Mouse (Mus musculus): Measurements from ENCODE around the gene Defb19. TPM values are rescaled to one million over a fixed set of nuclear protein-coding genes. Genes with fewer than 3 reads are reported as not detected.

Gene Defb19
- polyA plus RNA-seq, 1 experiment from 2014 or later = not detected

GRCm38 (mm10) chr2:152544691-152545090 lies 35.4 kb downstream of the Defb19 start:
- no peaks in the 10 kb centered on the region for H3K4me1 ChIP-seq (ENCODE audit: control insufficient read depth, insufficient read depth, low read length)
- WGBS = 22% methylated on average over 4 of the region's 4 CpGs
- ATAC-seq (ENCODE audit: insufficient number of reproducible peaks, insufficient read depth, low FRiP score, low read depth) = no peak
- H3K27me3 ChIP-seq (ENCODE audit: control insufficient read depth, insufficient read depth, low read length) = no peaks in the 10 kb centered on the region
- no peak overlapping the region for H3K9ac ChIP-seq (replicated peaks; ENCODE audit: low read depth, low read length)
- H3K27ac ChIP-seq (ENCODE audit: low read length) = no peak overlapping the region
- no peaks in the 10 kb centered on the region for H3K9me3 ChIP-seq (ENCODE audit: control insufficient read depth, low read depth, low read length)
- no peak overlapping the region for H3K4me2 ChIP-seq (replicated peaks; ENCODE audit: low read depth, low read length)
- H3K36me3 ChIP-seq (ENCODE audit: control insufficient read depth, insufficient read depth, low read length) = no peaks in the 10 kb centered on the region
- no peak overlapping the region for H3K4me3 ChIP-seq (ENCODE audit: low read depth, low read length)

- H3K9me3 ChIP-seq (ENCODE audit: control insufficient read depth, low read depth, low read length) = no peaks in the 10 kb centered on the region
- no peak for ATAC-seq (ENCODE audit: insufficient number of reproducible peaks, insufficient read depth, low FRiP score, low read depth)
- WGBS = 64% methylated on average over 4 of the region's 4 CpGs
- no peaks in the 10 kb centered on the region for H3K27me3 ChIP-seq (ENCODE audit: control insufficient read depth, insufficient read depth, low read length)
- H3K4me3 ChIP-seq (ENCODE audit: low read depth, low read length) = no peak overlapping the region
- no peaks in the 10 kb centered on the region for H3K36me3 ChIP-seq (ENCODE audit: control insufficient read depth, insufficient read depth, low read length)
- H3K4me1 ChIP-seq (ENCODE audit: control insufficient read depth, insufficient read depth, low read length) = no peaks in the 10 kb centered on the region
- no peak overlapping the region for H3K9ac ChIP-seq (replicated peaks; ENCODE audit: low read depth, low read length)
- no peak overlapping the region for H3K4me2 ChIP-seq (replicated peaks; ENCODE audit: low read depth, low read length)
- H3K27ac ChIP-seq (ENCODE audit: low read length) = no peak overlapping the region
Observed at GRCm38 (mm10) chr2:152543478-152543877, 36.6 kb downstream of the Defb19 start.

- no peaks in the 10 kb centered on the region for H3K4me1 ChIP-seq (ENCODE audit: control insufficient read depth, insufficient read depth, low read length)
- no peak overlapping the region for H3K4me3 ChIP-seq (ENCODE audit: low read depth, low read length)
- ATAC-seq (ENCODE audit: insufficient number of reproducible peaks, insufficient read depth, low FRiP score, low read depth) = no peak
- WGBS = 77% methylated on average over 2 of the region's 2 CpGs
- no peak overlapping the region for H3K4me2 ChIP-seq (replicated peaks; ENCODE audit: low read depth, low read length)
- no peak overlapping the region for H3K27ac ChIP-seq (ENCODE audit: low read length)
- H3K9ac ChIP-seq (replicated peaks; ENCODE audit: low read depth, low read length) = no peak overlapping the region
- no peaks in the 10 kb centered on the region for H3K27me3 ChIP-seq (ENCODE audit: control insufficient read depth, insufficient read depth, low read length)
- no peaks in the 10 kb centered on the region for H3K9me3 ChIP-seq (ENCODE audit: control insufficient read depth, low read depth, low read length)
- H3K36me3 ChIP-seq (ENCODE audit: control insufficient read depth, insufficient read depth, low read length) = no peaks in the 10 kb centered on the region
Observed at GRCm38 (mm10) chr2:152542897-152543296, 37.2 kb downstream of the Defb19 start.

- Histone ChIP-seq H3K9me3 (ENCODE audit: control insufficient read depth, low read depth, low read length) (no peaks in the 10 kb centered on the region), H3K4me2 (replicated peaks; ENCODE audit: low read depth, low read length) (no peak overlapping the region), H3K4me1 (ENCODE audit: control insufficient read depth, insufficient read depth, low read length) (no peaks in the 10 kb centered on the region), H3K9ac (replicated peaks; ENCODE audit: low read depth, low read length) (no peak overlapping the region), H3K27ac (ENCODE audit: low read length) (no peak overlapping the region), H3K27me3 (ENCODE audit: control insufficient read depth, insufficient read depth, low read length) (no peaks in the 10 kb centered on the region), H3K4me3 (ENCODE audit: low read depth, low read length) (no peak overlapping the region), H3K36me3 (ENCODE audit: control insufficient read depth, insufficient read depth, low read length) (no peaks in the 10 kb centered on the region)
- WGBS = 80% methylated on average over 9 of the region's 9 CpGs
- ATAC-seq (ENCODE audit: insufficient number of reproducible peaks, insufficient read depth, low FRiP score, low read depth) = no peak
Observed at GRCm38 (mm10) chr2:152541979-152542378, 38.1 kb downstream of the Defb19 start.

GRCm38 (mm10) chr2:152539944-152540710 lies 40.0 kb downstream of the Defb19 start, which contains the start of gene Defb29:
TSS of gene Defb29 (minus strand) at chr2:152540098.
- no peak for ATAC-seq (ENCODE audit: insufficient number of reproducible peaks, insufficient read depth, low FRiP score, low read depth)
- H3K4me3 ChIP-seq (ENCODE audit: low read depth, low read length) = no peak within 1 kb of the TSS
- H3K9ac ChIP-seq (replicated peaks; ENCODE audit: low read depth, low read length) = no peak within 1 kb of the TSS
- H3K36me3 ChIP-seq (ENCODE audit: control insufficient read depth, insufficient read depth, low read length) = no peaks in the 10 kb centered on the region
- H3K27me3 ChIP-seq (ENCODE audit: control insufficient read depth, insufficient read depth, low read length) = no peaks in the 10 kb centered on the region
- H3K27ac ChIP-seq (ENCODE audit: low read length) = no peak within 1 kb of the TSS
- no peaks in the 10 kb centered on the region for H3K4me1 ChIP-seq (ENCODE audit: control insufficient read depth, insufficient read depth, low read length)
- 47% methylated on average over 13 of the region's 13 CpGs for WGBS
- H3K4me2 ChIP-seq (replicated peaks; ENCODE audit: low read depth, low read length) = no peak within 1 kb of the TSS
- no peaks in the 10 kb centered on the region for H3K9me3 ChIP-seq (ENCODE audit: control insufficient read depth, low read depth, low read length)

Other genes starting within 250 kb of the Defb19 start
- gene Rbck1, start 247.7 kb downstream of the Defb19 start, polyA plus RNA-seq (2014; fragmentation: Nextera tagmentation; extraction: Ambion mirVana) = 81.9 and 88.1 TPM in 2 replicates
- gene Trib3, start 236.3 kb downstream of the Defb19 start, polyA plus RNA-seq (2014; fragmentation: Nextera tagmentation; extraction: Ambion mirVana) = 0.73 and 1.1 TPM in 2 replicates
- gene Nrsn2, start 203.7 kb downstream of the Defb19 start, polyA plus RNA-seq (2014; fragmentation: Nextera tagmentation; extraction: Ambion mirVana) = 2.2 and 3.8 TPM in 2 replicates
- 13.6 and 15.7 TPM in 2 replicates for gene Sox12, start 182.2 kb downstream of the Defb19 start, polyA plus RNA-seq (2014; fragmentation: Nextera tagmentation; extraction: Ambion mirVana)
- 41.0 and 43.5 TPM in 2 replicates for gene Zcchc3, start 165.3 kb downstream of the Defb19 start, polyA plus RNA-seq (2014; fragmentation: Nextera tagmentation; extraction: Ambion mirVana)
- 0.33 and 0.69 TPM in 2 replicates for gene 6820408C15Rik, start 164.7 kb downstream of the Defb19 start, polyA plus RNA-seq (2014; fragmentation: Nextera tagmentation; extraction: Ambion mirVana)
- not detected in 2 replicates for gene Defb23, start 115.7 kb downstream of the Defb19 start, polyA plus RNA-seq (2014; fragmentation: Nextera tagmentation; extraction: Ambion mirVana)
- gene Defb20, start 103.2 kb downstream of the Defb19 start, polyA plus RNA-seq (2014; fragmentation: Nextera tagmentation; extraction: Ambion mirVana) = not detected in 2 replicates
- not detected in 2 replicates for gene Defb22, start 90.2 kb downstream of the Defb19 start, polyA plus RNA-seq (2014; fragmentation: Nextera tagmentation; extraction: Ambion mirVana)
- gene Defb26, start 68.6 kb downstream of the Defb19 start, polyA plus RNA-seq (2014; fragmentation: Nextera tagmentation; extraction: Ambion mirVana) = not detected in 2 replicates
- not detected in 2 replicates for gene Defb28, start 62.1 kb downstream of the Defb19 start, polyA plus RNA-seq (2014; fragmentation: Nextera tagmentation; extraction: Ambion mirVana)
- not detected in 2 replicates for gene Defb29, start 40.2 kb downstream of the Defb19 start, polyA plus RNA-seq (2014; fragmentation: Nextera tagmentation; extraction: Ambion mirVana)
- not detected in 2 replicates for gene Gm17416, start 11.0 kb downstream of the Defb19 start, polyA plus RNA-seq (2014; fragmentation: Nextera tagmentation; extraction: Ambion mirVana)
- not detected in 2 replicates for gene Defb21, start 7.6 kb downstream of the Defb19 start, polyA plus RNA-seq (2014; fragmentation: Nextera tagmentation; extraction: Ambion mirVana)
- gene Defb45, start 19.1 kb upstream of the Defb19 start, polyA plus RNA-seq (2014; fragmentation: Nextera tagmentation; extraction: Ambion mirVana) = not detected in 2 replicates
- not detected in 2 replicates for gene Defb36, start 24.0 kb upstream of the Defb19 start, polyA plus RNA-seq (2014; fragmentation: Nextera tagmentation; extraction: Ambion mirVana)
- 3.9 TPM in 1 of 2 replicates, not detected in the other for gene Defb25, start 42.7 kb upstream of the Defb19 start, polyA plus RNA-seq (2014; fragmentation: Nextera tagmentation; extraction: Ambion mirVana)
- gene Rem1, start 46.6 kb upstream of the Defb19 start, polyA plus RNA-seq (2014; fragmentation: Nextera tagmentation; extraction: Ambion mirVana) = 21.9 and 22.3 TPM in 2 replicates
- gene H13, start 89.1 kb upstream of the Defb19 start, polyA plus RNA-seq (2014; fragmentation: Nextera tagmentation; extraction: Ambion mirVana) = 120 and 122 TPM in 2 replicates
- 26.5 and 30.1 TPM in 2 replicates for gene Mcts2, start 106.7 kb upstream of the Defb19 start, polyA plus RNA-seq (2014; fragmentation: Nextera tagmentation; extraction: Ambion mirVana)
- gene Id1, start 155.9 kb upstream of the Defb19 start, polyA plus RNA-seq (2014; fragmentation: Nextera tagmentation; extraction: Ambion mirVana) = 147 and 150 TPM in 2 replicates
- 18.4 and 21.7 TPM in 2 replicates for gene Cox4i2, start 173.9 kb upstream of the Defb19 start, polyA plus RNA-seq (2014; fragmentation: Nextera tagmentation; extraction: Ambion mirVana)

All from stomach, embryonic 14.5 days (tissue).